Mouse (Mus musculus) G1E (cell line): Measurements from ENCODE around the gene Dmac2.

Experiments used
- CTCF ChIP-seq: IDR thresholded peaks from 2 replicates; pipeline ENCODE4 v1.5.1; 2012; ENCODE audit warnings: low read depth, low read length, inconsistent platforms, mixed read lengths
- GATA1 ChIP-seq: IDR thresholded peaks from 2 replicates; pipeline ENCODE4 v1.6.1; 2012; ENCODE audit warnings: borderline replicate concordance, low read length, inconsistent platforms, mixed read lengths
- GATA2 ChIP-seq: IDR thresholded peaks from 2 replicates; pipeline ENCODE4 v1.6.1; 2012; ENCODE audit warnings: low read depth, low read length, inconsistent platforms, borderline replicate concordance
- TAL1 ChIP-seq: conservative IDR thresholded peaks from 2 replicates; pipeline ENCODE4 v1.6.1; 2012; ENCODE audit warnings: low read depth, low read length, inconsistent platforms, mixed read lengths

DNA sequence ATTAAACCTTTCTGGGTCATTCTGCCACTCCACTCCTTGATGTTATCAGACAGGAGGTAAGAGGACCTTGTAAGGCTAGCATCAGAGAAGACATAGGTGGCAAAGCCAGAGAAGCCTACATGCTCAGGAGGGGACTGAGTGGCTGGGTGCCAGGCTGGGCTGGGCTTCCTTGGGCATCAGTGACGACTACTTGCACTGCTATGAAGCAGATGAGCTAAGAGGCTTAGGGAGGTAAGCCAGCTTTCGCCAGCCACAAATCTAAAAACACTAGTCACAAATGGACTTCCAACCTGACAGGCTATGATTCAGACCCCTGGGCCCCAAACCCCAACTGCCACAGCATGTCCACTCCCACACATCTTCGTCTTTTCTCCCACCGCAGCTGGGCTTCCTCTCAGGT lies 25.4 kb downstream of the Dmac2 start:
- TF ChIP-seq CTCF (no peak), GATA1 (no peak), GATA2 (no peak), TAL1 (no peak)
